Mouse (Mus musculus) yolk sac, embryonic 10.5 days (tissue): ENCODE data around the gene R3hdm4.

Experiments used
- DNase-seq: peaks from one replicate; pipeline ENCODE4 v3.0.0-alpha.2; 2017; ENCODE audit warnings: low spot score

R3hdm4 gene

DNA sequence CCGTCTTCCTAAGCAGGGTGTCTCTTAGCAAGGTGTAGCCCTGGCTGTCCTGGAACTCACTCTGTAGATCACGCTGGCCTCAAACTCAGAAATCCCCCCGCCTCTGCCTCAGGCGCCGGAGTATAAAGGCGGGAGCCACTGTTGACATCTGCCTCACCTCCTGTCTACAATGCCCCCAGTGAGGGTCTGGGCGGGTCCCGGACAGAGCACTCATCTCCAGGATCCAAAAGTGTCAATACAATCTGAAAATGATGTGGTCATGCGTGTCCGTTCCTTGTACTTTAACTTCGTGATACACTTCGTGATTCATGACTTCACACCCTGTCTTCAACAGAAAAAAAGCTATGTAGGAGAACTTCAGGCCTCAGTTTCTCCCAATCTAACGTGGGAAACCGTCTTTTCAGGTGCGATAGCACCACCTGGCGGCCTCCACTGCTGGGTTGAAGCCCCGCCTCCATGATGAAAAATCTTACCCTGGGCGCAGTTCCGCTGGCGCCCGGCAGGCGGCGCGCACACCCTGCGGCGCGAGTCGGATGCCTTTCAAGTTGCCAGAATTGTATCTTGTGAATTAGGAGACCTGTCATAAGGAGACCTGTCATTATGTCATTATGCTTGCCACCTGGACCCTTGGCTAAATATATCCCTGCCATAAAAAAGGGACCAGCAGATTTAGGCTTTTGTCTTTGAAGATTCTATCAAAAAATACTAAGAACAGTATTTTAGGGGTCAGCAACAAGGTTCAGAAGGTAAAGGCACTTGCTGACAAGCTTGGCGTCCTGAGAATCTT, 4.2 kb upstream of the R3hdm4 start:
- peak; percentile 85 for DNase-seq

DNA sequence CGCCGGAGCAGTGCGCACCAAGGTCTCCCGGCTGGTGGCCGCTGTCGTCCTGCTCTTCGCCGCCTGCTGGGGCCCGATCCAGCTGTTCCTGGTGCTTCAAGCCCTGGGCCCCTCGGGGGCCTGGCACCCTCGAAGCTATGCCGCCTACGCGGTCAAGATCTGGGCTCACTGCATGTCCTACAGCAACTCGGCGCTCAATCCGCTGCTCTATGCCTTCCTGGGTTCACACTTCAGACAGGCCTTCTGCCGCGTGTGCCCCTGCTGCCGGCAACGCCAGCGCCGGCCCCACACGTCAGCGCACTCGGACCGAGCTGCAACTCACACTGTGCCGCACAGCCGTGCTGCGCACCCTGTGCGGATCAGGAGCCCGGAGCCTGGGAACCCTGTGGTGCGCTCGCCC, 564 bp upstream of the R3hdm4 start:
- DNase-seq = no peak

DNA sequence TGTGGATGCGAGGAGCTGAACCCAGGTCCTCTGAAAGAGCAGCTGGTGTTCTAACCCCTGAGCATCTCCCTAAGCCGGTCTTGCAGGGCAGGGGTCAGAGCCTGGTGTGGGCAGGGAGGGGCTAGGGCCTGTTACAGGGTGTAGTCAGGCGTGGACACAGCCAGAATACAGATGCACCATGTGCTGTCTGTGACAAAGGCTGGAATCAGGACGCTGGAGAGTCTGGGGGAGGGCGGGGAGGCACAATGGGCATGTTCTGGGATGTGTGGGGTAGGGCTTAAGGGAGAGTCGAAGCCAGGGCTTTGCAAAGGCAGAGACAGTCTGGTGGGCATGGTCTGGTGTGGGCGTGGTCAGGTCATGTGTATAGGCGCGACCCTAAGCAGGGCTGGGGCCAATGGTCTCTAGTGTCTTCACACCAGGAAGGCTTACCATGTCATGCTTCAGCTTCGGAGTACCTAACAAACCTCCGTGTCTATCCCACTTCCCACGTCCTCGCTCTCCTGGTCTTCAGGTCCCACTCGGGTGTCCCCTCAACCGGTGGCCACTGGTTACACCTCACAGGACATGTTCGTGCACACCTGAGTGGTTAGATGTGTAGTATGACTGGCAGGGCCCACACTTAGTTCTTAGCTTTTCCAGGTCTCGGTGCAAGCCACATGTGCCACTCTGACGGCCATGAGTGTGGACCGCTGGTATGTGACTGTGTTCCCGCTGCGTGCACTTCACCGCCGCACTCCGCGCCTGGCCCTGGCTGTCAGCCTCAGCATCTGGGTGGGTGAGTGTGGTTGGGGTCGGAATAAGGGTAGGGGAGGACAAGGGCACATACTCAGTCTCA, 735 bp downstream of the R3hdm4 start:
- DNase-seq = no peak

DNA sequence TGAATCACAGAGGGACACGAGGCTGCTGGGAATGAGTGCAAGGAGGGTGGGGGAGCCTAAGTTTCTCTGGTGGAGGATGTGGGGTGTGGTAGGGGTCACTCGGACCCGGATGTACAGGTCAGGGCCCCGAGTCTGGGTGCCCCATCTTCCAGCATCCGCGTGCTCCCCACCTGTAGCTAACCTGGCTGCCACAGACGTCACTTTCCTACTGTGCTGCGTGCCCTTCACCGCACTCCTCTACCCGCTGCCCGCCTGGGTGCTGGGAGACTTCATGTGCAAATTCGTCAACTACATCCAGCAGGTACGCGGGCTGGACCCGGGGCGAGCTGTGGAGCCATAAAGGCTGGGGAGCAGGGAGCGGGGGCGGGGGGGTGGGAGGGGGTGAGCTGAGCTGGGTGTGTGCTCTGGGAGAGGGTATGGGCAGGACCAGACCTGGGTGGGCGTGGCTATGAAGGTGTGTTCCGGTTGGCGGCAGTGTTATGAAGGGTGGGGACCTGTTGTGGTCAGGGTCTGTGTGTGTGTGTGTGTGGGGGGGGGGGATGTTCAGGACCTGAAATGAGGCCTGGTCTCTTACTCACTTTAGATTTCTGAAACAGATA, 1.7 kb downstream of the R3hdm4 start:
- no peak for DNase-seq

DNA sequence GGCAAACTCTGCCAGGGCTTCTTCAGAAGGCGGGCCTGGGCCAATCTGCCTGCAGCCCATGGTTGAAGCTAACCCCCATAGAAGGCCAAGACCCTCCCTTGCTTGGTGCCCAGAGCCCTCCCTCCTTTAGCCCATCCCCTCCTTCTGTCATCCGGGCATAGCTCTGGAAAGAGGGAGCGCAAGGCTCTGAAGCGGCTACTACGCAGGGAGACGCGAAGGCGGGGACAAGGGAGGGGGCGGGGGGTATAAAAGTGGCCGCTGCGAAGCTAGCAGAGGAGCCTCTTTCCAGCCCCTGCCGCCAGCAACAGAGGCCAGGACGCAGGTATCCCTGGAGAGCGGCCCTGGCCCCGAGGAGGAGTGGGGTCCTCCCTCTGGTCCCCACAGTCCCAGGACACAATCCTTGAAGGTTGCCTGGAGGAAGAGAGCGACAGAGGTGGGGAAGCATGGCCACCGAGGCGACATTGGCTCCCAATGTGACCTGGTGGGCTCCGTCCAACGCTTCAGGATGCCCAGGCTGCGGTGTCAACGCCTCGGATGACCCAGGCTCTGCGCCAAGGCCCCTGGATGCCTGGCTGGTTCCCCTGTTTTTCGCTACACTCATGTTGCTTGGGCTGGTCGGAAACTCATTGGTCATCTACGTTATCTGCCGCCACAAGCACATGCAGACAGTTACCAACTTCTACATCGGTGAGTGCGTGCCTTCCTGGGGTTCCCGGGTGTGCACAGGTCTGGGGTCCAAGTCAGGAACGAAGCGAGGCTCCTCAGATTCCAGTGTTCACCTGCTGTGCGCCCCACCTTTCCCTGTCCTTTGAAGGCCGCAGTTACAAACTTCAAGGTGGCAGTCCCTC, 2.6 kb downstream of the R3hdm4 start:
- no peak for DNase-seq

DNA sequence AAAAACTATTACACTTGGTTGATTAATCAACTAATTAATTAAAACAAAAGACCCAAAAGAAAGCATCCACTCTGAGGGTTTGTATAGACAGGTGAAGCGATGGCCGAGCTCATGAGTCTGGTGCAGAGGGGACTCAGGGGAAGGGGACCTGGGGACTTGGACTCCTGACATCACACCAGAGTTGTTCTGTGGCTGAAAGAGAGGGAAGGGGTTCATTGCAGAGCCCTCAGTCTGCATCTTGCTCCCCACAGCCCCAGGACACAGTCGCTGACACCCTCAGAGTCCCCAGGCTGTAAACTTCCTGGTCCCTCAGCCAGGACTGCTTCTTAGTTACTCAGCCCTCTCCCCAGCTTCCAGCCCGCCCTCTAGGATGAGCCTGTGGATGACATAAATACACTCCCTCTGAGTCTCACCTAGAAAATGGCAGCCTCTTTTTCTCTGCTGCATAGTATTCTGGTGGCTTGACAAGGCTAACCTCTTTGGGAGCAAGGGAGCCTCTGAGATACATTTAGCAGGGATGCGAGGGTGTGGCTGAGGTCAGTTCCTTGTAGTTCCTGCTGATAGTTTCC, 3.4 kb downstream of the R3hdm4 start:
- DNase-seq = no peak

DNA sequence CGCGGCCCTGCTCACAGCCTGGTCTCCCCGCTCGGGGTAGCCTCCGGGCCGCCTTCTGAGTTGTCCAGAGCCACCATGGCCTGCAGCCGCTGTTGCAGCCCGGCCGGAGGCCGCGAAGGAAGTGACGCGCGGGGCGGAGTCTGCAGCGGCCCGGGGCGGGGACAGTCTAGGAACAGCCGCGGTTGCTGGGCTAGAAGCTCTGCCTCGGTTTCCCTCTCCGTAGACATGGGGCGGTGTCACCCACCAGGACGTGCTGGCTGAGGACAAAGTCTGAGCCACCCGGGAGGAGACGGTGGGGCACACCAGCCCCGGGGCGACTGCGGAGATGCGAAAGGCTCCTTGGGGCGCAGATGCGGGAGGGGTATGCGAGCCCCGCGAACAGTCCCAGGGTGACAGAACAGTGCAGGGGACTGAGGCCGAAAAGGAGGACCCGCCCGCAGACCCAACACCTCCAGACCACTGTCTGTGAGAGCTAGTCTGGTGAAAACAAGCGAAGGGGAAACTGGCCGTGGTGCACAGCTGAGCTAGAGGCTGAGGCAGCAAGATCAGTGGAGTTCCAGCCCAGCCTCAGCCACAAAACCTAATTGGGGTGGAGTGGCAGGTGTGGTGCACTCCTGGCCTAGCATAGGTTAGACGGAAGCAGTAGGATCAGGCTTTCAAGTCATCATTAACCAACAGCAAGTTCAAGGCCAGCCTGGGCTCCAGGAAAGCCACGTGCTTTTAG, 4.0 kb downstream of the R3hdm4 start, which contains the start of gene Kiss1r:
Gene Kiss1r (plus strand): TSS at position 164 of the 724 bp plus-strand sequence.
- peak; percentile 84 for DNase-seq

DNA sequence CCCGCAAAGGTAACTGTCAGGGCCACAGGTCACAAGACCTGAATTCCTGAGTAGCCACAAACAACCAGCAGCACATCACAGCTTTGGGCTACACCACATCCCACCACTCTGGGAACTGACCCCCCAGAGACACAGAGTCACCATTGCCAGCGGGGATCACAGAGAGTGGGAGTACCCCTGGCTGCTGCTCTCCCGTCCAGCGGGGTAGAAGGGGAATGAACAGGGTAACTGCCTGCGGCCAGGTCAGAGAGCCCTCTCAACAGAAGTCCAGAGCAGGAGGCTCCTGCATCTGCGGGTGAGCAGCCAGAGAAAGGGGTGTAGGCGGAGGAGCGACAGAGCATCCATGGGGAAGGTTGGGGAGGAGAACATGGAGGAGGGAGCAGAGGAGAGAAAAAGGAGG, 4.9 kb downstream of the R3hdm4 start:
- no peak for DNase-seq

DNA sequence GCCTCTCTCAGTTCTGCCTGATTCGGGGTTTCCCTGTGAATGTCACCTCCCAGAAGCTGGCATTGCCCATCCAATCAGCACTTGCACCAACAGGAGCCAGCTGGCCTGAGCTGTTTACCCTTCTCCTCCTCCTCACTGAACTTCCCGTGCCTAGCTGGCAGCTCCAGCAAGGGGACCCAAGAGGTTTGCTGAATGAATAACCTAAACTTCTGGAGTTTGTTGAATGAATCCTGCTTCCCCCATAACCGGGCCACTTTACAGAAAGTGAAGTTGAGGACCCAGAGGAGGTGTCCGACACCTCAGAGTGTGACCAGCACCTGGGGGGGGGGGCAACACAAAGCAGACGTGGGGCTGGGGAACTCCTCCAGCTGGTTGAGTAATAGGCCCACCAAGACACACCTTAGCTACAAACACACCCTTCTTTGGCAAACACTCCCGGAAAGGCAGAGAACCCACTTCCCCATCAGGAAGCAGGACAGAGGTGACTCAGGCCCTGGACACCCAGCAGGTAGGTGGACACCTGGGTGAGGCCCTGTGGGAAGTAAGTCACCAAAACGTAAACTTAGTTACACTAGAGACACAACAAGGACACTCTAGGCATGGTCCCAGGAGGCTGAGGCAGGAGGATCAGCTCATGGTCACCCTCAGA, 5.9 kb downstream of the R3hdm4 start:
- no peak for DNase-seq

DNA sequence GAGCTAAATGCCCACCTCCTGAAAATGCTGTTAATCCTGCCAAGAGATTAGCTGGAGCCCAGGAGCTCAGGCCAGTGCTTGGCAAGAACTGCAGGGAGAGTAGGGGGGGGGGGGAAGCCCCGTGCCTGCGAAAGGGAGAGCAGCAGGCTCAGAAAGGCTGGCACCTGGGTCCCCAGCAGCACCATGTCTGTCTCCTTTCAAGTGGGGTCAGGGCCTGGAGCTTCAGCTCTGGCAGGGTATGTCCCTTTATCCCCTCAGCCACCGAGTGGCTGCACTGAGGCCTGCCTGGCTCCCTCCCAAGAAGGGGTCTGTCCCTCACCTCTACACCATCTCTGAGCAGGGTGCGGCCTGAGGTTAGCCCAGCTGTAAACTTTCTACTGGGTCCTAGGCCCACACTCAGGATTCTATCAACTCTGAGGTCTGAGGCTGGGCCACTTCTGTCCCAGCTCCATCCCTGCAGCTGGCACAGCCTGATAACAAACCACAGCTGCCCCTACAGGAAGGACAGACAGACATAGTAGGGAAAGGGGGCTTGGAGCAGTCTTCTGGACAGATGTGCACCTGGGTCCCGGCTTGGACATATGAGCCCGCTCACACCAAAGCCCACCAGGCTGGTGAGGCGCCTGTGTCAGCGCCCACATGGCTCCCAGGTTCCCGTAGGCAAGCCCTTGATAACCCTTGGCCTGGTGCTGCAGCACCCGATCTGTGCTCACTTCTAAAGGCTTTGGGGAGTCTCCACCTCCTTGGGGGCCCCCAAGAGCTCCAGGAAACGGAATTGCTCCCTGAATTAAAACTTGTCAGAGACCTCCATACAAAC, 6.7 kb downstream of the R3hdm4 start:
- no peak for DNase-seq

DNA sequence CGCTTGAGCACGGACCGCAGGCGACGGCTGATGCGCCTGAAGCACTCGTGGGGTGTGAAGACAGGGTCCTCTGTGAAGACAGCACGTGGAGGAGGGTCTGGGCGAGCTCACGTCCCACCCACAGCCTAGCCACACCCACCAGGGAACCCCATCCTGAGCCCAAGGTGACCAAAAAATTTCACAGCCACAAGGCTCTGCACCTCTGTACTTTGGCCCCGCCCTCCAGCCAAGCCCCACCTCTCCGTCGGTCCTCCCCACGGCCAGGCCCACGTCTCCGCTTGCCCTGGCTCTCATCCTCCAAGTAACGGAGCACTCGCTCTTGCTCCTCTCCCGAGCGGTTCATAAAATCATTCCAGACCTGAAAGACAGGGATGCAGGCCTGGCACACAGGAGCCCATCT, 8.6 kb downstream of the R3hdm4 start:
- DNase-seq = no peak

DNA sequence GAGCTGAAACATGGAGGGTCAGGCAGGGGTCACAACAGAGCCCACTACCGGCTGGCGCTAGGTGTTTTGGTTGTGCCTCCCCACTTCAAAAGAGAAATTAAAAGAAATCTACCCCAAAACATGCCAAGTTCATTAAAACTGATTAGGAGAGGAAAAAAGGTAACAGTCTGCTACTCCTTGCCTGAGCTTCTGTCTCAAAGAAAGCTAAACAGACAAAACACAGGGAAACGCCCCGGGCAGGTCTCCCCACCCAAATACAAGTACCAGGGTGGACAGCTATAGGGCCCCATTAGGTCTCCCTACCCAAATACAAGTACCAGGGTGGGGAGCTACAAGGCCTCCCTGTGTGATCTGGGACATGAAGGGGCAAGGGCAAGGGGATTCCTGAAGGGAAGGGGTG, 10.5 kb downstream of the R3hdm4 start, which contains the start of gene Gm26602:
Gene Gm26602 (plus strand): TSS at position 301 of the 400 bp plus-strand sequence.
- DNase-seq = no peak

DNA sequence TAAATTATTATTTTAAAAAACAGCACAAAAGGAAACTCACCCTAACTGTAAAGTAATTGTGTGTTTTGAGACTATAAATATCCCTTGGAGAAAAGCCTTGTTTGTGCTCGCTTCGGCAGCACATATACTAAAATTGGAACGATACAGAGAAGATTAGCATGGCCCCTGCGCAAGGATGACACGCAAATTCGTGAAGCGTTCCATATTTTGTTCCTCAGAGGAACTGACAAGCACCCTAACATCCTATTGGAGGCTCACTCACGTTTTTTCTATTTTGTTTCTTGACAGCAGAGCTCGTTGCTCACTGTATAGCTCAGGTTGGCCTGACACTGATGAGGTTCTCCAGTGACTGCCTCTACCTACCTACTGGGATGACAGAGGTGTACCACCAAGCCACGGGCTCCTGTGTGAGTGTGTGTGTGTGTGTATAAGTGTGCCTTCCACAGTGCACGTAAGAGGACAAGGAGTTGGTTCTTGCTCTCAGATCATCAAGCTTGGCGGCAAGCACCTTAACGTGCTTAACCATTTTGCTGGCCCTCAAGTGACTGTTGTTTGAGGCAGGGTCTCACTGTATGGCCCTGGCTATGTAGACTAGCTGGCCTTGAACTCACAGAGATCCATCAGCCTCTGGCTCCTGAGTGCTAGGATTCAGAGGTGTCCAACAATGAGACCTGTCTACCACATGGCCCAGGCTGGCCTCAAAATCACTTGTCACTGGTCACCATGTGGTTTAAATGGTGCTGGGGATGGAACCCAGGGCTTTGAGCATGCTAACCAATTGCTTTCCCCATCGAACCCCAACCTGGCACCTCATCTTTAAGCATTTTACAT, 11.7 kb downstream of the R3hdm4 start:
- DNase-seq = no peak

DNA sequence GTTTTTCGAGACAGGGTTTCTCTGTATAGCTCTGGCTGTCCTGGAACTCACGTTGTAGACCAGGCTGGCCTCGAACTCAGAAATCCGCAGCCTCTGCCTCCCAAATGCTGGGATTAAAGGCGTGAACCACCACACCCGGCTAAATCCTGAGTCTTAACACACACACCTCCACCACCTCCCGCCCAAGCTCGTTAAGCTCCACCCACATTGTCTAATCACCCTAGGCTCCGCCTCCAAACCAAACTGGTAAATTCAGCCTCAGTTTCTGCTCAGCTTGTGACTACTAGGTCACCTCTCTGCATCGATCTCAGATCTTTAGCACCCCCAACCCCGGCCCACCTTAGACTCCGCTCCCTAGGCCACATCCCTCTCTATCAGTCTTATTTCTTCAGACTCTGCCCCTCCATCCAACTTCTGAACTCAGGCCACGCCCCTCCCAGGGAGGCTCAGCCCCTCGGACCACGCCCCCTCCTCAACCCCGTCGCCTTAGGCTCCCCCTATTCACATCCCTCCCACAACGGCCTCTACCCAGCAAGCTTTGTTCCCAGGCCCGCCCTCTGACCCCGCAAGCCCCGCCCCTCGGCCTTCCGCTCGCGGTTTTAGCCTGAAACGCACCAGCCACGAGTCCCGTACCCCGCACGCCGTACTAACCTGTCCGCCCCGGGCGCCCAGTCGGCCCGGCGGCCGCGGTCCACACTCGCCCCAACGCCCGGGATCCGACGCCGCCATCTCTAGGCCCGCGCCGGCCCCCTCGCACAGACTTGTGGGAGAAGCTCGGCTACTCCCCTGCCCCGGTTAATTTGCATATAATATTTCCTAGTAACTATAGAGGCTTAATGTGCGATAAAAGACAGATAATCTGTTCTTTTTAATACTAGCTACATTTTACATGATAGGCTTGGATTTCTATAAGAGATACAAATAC, 12.6 kb downstream of the R3hdm4 start, which contains the start of gene Med16:
Gene Med16 (minus strand): TSS at position 757 of the 925 bp plus-strand sequence.
- DNase-seq = peak; percentile 100

DNA sequence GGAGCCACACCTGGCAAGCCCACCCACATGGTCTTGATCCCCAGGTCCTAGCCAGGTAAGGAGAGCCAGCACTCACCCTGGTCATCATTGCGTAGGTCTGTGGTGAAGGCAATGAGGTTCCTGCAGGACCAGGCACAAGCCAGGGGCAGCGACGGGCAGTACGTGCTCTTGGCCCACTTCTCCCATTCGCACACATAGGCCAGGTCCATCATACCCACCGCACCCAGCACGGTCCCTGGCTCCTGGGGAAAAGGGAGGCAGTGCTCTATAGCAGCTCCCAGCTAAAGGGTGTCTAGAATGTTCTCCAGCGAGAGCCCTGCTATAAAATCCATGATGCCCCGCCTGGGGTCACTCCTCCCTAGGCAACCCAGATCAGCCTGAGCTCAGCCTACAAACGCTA, 13.6 kb downstream of the R3hdm4 start:
- no peak for DNase-seq

DNA sequence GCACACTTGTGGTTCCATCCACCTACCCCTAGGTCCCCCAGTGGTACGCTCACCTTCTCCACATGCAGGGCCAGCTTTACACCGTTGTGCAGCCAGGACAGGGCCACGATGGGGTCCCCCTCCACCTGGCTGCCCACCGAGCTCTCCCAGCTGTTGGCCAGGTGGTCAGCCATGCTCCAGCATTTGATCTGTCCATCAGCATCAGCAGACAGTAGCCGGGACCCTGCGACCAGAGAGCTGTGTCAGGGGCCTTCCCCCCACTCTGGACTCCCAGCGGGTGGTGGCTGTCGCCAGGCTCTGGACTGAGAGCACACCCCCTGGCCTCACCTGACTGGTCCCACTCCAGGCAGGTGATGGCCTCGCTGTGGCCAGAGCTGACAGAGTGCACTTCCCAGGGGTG, 14.3 kb downstream of the R3hdm4 start:
- DNase-seq = no peak

DNA sequence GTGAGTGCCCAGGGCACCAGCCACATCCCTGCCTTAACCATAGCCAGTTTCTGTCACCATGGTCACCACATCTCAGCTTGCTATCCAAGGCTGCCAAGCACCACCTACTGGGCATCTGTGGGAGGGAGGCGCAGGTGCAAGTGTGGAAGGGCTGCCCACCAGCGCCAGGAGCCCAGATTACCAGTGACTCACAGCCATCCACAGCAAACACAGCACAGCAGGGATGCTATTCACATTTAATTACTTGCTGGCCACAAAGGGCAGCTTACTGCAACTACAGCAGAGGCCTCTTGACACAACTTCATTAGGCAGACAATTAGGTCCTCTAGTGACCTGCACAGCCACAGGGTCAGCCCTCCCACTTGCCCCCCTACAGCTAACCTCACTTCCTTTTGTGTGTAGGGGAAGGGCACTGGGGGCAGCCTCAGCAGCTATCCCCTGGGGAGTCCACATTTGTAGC, 20.0 kb downstream of the R3hdm4 start:
- DNase-seq = no peak
